Mouse (Mus musculus): ENCODE measurements around the gene Bcar1.

- no peak for TF ChIP-seq CTCF (IDR thresholded peaks at IDR 0.05; ENCODE audit: insufficient read depth, low read depth, low read length)
- no peak for TF ChIP-seq POLR2A (IDR thresholded peaks at IDR 0.05; ENCODE audit: insufficient read depth, low read depth, low read length)
These were observed 38.4 kb downstream of the Bcar1 start for GRCm38 (mm10) chr8:111705222-111705621.

Data from olfactory bulb, adult 2 months (tissue).